7 mouse cellular contexts compared by ENCODE assay signal in the genomic region with DNA sequence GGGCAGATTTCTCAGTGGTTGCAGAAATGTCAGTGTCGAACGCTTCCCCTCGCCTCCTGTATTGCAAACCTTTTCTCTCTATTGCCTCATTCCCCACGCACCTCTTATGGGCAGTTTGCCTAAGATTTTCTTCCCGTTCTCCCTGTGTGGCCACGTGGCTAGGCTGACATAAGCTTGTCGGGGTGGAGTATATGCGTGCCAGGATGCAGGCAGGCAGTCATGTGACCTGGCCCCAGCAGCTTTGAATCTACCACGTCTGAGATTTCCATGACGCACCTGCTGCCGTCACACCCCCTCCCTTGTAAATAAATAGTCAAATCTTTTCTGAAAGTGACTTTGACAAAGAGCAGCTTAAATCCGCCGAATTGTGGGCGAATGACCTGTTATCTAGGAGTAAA.
DNase-seq lines count a peak whose midpoint lies in the region; ATAC-seq lines count a peak whose summit lies in the region.

No protein-coding gene starts in this region.

- peaks cover 12% of the 10 kb centered on the region; the same call in 1 of the 2 replicates for H3K4me1 ChIP-seq in intestine, embryonic 15.5 days (replicated peaks)
- H3K4me1 ChIP-seq in midbrain, embryonic 10.5 days: peaks cover 14% of the 10 kb centered on the region

- H3K36me3 ChIP-seq in intestine, embryonic 15.5 days: no peaks in the 10 kb centered on the region
- H3K36me3 ChIP-seq in midbrain, embryonic 10.5 days: no peaks in the 10 kb centered on the region

- H3K4me2 ChIP-seq in intestine, embryonic 15.5 days (replicated peaks): peak overlapping the region; percentile 69

- H3K4me3 ChIP-seq in intestine, embryonic 15.5 days (replicated peaks): peak overlapping the region; percentile 30
- H3K4me3 ChIP-seq in midbrain, embryonic 10.5 days: peak overlapping the region; percentile 55

- peak; percentile 93 for ATAC-seq in intestine, embryonic 15.5 days

- H3K9me3 ChIP-seq in intestine, embryonic 15.5 days: no peaks in the 10 kb centered on the region
- H3K9me3 ChIP-seq in midbrain, embryonic 10.5 days (replicated peaks): no peaks in the 10 kb centered on the region

- 0 out of 2 replicates have a peak overlapping the region, but pooled peaks have one; percentile 3 for H3K27ac ChIP-seq in intestine, embryonic 15.5 days
- peak overlapping the region; percentile 81 for H3K27ac ChIP-seq in midbrain, embryonic 10.5 days (replicated peaks)

- peak overlapping the region; percentile 20; the same call in 1 of the 2 replicates for H3K9ac ChIP-seq in intestine, embryonic 15.5 days

- WGBS in intestine, embryonic 15.5 days: 3% methylated on average over 14 of the region's 14 CpGs
- 13% methylated on average over 14 of the region's 14 CpGs for WGBS in midbrain, embryonic 10.5 days

- intact Hi-C loops in left cerebral cortex, postnatal 4 days (cut with DNase I): no loop called here

- DNase-seq in adrenal gland, adult 8-10 months: peak; percentile 81
- DNase-seq in cerebellum, postnatal 36 days: peak; percentile 28 to 30
- peak; percentile 18 for DNase-seq in gastrocnemius, postnatal 25 days
- DNase-seq in left cerebral cortex, postnatal 4 days: peak; percentile 57
- peak; percentile 63 for DNase-seq in midbrain, embryonic 10.5 days (ENCODE audit: low spot score)
- peak; percentile 72 for DNase-seq in skeletal muscle tissue, adult 2 months (ENCODE audit: low read depth, low spot score)

- no peaks in the 10 kb centered on the region for H3K27me3 ChIP-seq in intestine, embryonic 15.5 days (replicated peaks)
- 0 out of 2 replicates have a peak, but pooled peaks cover 8% of the 10 kb centered on the region for H3K27me3 ChIP-seq in midbrain, embryonic 10.5 days (ENCODE audit: low read depth, poor library complexity, severe bottlenecking)

Comparison
In these comparisons a context has a peak if more than half of its experiments do, and no peak if none do; other contexts are left out.
1. Peak in every context shown above with its lines: DNase-seq, ATAC-seq, H3K4me3 ChIP-seq and H3K27ac ChIP-seq.
2. DNase-seq: peak in every context shown above with its lines; median percentile 81 in adrenal gland, adult 8-10 months; 72 in skeletal muscle tissue, adult 2 months; 63 in midbrain, embryonic 10.5 days; 57 in left cerebral cortex, postnatal 4 days; 29 in cerebellum, postnatal 36 days; 18 in gastrocnemius, postnatal 25 days.